Mouse (Mus musculus) ES-Bruce4 (cell line): ENCODE data around the gene Lhpp.

Experiments used
- CTCF ChIP-seq: IDR thresholded peaks from one replicate; pipeline ENCODE4 v1.8.1; 2011; ENCODE audit warnings: low read depth, low read length
- EP300 ChIP-seq: IDR thresholded peaks from 2 replicates; pipeline ENCODE4 v1.6.1; 2011; ENCODE audit warnings: low read depth, low read length; ENCODE audit not compliant: insufficient read depth

DNA sequence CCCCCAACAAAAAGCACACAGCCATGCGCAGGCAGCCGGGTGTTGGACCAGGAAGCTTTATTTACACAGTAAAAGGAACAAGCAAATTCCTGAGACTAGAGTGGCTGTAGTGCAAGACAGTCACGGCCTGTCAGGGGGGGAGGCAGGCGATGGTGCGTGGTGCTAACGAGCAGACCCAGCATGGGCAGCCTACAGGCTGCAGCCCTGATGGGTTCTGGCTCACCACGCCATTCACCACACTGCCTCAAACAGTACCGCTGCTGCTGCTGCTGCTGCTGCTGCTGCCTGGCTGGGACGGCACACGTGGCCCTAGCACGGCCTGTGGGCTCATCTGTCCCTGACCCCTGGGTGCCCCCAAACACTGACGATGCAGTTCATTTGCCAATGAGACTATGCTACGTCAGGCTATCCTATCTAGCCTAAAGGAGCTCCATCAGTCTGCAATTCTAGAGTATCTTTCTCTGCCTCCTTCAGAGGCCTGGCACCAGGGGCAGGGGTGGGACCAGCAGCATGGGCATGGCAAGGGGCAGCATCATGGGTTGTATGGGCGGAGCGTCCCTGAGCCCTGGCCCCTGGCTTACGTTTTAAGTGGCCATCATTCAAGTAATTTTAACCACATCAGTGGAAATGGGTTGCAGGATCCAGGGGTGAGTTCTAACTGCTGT lies 101.7 kb downstream of the Lhpp start:
- TF ChIP-seq CTCF (no peak), EP300 (no peak)
